Mouse (Mus musculus): Measurements from ENCODE around the gene Rbm19.

Gene Rbm19

GRCm38 (mm10) chr5:120165061-120165942, 49.0 kb downstream of the Rbm19 start:
- in situ Hi-C loops (cut with MboI), result no loop called here

GRCm38 (mm10) chr5:120167787-120168325, 51.6 kb downstream of the Rbm19 start:
- in situ Hi-C loops (cut with MboI), result no loop called here

- in situ Hi-C loops (cut with MboI), result no loop called here
These were observed 55.8 kb downstream of the Rbm19 start for GRCm38 (mm10) chr5:120171865-120172728.

GRCm38 (mm10) chr5:120172729-120173101, 56.5 kb downstream of the Rbm19 start:
- in situ Hi-C loops (cut with MboI), result no loop called here

GRCm38 (mm10) chr5:120174317-120174716, 58.1 kb downstream of the Rbm19 start:
- in situ Hi-C loops (cut with MboI), result no loop called here

- in situ Hi-C loops (cut with MboI), result no loop called here
These were observed 59.0 kb downstream of the Rbm19 start for GRCm38 (mm10) chr5:120175217-120175616.

GRCm38 (mm10) chr5:120176246-120177065, 60.2 kb downstream of the Rbm19 start:
- in situ Hi-C loops (cut with MboI), result no loop called here

GRCm38 (mm10) chr5:120177066-120177340, 60.7 kb downstream of the Rbm19 start:
- in situ Hi-C loops (cut with MboI), result no loop called here

- in situ Hi-C loops (cut with MboI), result no loop called here
These were observed 63.8 kb downstream of the Rbm19 start for GRCm38 (mm10) chr5:120180102-120180501.

- in situ Hi-C loops (cut with MboI), result no loop called here
These were observed 65.1 kb downstream of the Rbm19 start for GRCm38 (mm10) chr5:120181384-120181783.

- in situ Hi-C loops (cut with MboI), result no loop called here
These were observed 67.1 kb downstream of the Rbm19 start for GRCm38 (mm10) chr5:120183321-120183720.

GRCm38 (mm10) chr5:120183790-120184189, 67.5 kb downstream of the Rbm19 start:
- in situ Hi-C loops (cut with MboI), result no loop called here

- in situ Hi-C loops (cut with MboI), result no loop called here
These were observed 69.7 kb downstream of the Rbm19 start for GRCm38 (mm10) chr5:120185949-120186348.

- in situ Hi-C loops (cut with MboI), result no loop called here
These were observed 72.3 kb downstream of the Rbm19 start for GRCm38 (mm10) chr5:120188541-120188940.

- in situ Hi-C loops (cut with MboI), result no loop called here
These were observed 73.8 kb downstream of the Rbm19 start for GRCm38 (mm10) chr5:120190001-120190582.

GRCm38 (mm10) chr5:120191620-120192019, 75.4 kb downstream of the Rbm19 start:
- in situ Hi-C loops (cut with MboI), result no loop called here

- in situ Hi-C loops (cut with MboI), result no loop called here
These were observed 78.2 kb downstream of the Rbm19 start for GRCm38 (mm10) chr5:120194309-120194941.

GRCm38 (mm10) chr5:120194948-120195347, 78.7 kb downstream of the Rbm19 start:
- in situ Hi-C loops (cut with MboI), result no loop called here

- in situ Hi-C loops (cut with MboI), result no loop called here
These were observed 80.6 kb downstream of the Rbm19 start for GRCm38 (mm10) chr5:120196879-120197278.

- in situ Hi-C loops (cut with MboI), result no loop called here
These were observed 81.6 kb downstream of the Rbm19 start for GRCm38 (mm10) chr5:120197813-120198387.

GRCm38 (mm10) chr5:120199865-120200264, 83.6 kb downstream of the Rbm19 start:
- in situ Hi-C loops (cut with MboI), result no loop called here

Data from mature B cell (primary cell).